Mouse (Mus musculus) cerebellum, adult 11 months (tissue): ENCODE results near the gene Arhgef3.
A peak's percentile ranks its signal among the peaks of the same experiment; 100 is the strongest.

Experiments used
- DNase-seq: peaks from one replicate; pipeline ENCODE4 v3.0.0; 2022

Arhgef3 gene

GRCm38 (mm10) chr14:27272072-27272834, 157.6 kb downstream of the Arhgef3 start:
- no peak for DNase-seq

- DNase-seq: no peak
Measured at GRCm38 (mm10) chr14:27272835-27273138, 158.1 kb downstream of the Arhgef3 start.

GRCm38 (mm10) chr14:27273169-27273568, 158.5 kb downstream of the Arhgef3 start:
- no peak for DNase-seq

- no peak for DNase-seq
Measured at GRCm38 (mm10) chr14:27277259-27277658, 162.6 kb downstream of the Arhgef3 start.

GRCm38 (mm10) chr14:27280201-27280890, 165.6 kb downstream of the Arhgef3 start:
- DNase-seq: peak; percentile 22

DNA sequence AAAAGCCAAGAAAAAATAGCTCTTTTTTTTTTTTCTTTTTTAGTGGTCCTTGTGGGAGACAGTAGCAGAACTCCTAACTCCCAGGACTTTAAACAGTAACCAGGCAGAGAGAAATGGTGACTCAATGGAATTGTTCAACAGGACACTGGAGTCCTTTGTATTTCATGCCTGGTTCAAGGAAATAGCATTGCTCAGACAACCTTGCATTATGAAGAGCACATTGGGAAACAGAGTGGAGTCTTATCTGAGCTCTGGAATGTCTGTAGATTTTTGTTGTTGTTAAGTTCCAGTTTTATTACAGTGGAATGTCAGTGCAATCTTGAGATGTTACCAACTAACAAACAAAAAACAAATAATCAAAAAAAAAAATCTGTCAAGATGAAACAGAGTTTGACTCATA, 169.3 kb downstream of the Arhgef3 start:
- no peak for DNase-seq

DNA sequence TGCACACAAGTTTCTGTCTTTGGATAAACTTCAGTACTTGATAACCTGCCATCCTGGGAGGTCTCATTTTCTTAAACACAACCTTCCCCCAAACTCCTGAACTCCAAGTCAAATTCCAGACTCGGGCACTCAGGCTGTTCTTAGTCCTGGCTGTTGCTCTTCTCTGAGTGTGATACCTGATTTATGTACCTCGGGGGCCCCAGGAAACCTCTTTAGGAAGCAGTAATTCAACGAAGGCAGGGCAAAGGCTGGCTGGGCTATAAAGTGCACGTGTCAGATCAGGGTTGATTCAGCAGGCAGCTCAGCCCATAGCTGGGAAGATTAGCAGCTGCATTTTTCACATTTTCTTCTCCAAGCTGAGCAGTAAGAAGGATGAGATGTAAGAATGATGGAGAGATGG, 171.5 kb downstream of the Arhgef3 start:
- no peak for DNase-seq

DNA sequence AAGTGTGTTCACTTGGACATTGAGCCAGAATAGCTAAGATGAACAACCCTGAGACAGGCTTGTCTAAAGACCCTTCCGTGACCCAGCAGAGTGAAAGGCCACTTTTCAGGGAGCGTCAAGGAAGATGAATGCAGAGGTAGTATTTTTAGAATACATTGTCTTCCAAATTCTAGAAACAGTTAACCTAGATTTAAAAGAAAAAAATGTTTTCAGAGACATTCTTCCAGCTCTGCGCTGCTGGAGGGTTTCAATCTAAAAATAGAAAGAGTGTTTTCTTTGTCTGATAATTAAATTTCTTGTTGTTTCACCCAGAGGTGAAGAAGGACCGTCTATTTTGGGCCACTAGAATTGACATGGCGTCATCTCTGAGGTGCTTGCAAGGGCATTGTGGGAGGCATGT, 174.4 kb downstream of the Arhgef3 start:
- no peak for DNase-seq

DNA sequence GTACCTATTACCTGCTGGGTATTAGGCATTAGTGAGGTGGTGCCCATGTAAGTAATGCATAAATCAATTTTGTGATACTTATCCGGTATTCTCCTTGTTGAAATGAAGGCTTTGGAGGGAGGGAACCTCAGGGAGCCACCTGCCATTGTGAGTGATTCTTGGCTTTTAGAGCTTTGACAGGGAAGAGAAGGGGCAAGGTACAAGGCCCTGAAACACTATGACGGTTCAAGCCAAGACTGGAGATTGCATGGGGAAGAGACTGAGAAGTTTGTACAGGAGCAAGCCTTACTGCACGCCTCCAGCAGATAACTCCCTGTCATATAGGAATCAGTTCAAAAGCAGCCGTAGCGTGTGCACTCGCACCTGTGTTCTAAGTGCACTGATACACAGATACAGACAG, 177.4 kb downstream of the Arhgef3 start:
- no peak for DNase-seq

DNA sequence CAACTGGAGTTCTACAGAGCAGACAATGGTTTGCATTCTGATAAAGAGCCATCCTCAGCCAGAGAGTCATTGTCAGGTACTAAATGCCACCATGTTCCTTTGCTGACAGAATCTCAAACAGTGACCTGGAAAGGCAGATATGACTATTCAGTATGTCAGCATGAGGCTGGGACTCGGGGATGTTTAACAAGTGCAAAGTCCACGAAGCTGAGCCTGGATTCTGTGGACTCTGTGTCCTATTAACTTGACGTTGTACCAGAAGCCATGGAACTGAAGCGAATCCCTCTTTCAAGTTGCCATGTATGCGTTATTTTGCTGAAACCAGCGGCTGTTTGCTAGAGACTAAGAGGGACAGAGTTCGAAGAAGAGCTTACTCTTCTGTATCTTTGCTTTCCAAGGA, 181.1 kb downstream of the Arhgef3 start:
- DNase-seq: no peak

DNA sequence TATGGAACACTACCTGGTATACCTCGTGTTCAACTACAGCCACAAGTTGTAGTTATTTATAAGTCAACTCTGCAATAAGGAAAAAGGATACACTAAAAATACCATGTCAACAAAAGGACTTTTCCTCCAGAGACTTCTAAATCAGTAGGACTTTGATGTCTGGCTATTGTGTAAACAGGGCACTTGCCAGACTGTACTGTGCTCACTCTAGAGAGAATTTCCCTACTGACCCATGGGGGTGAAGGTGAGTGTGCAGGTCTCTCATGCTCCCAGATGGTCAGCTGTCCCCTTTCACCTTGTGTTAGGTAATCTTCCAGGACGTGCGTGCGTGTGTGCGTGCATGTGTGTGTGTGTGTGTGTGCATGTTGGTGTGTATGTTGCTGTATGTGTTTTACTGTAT, 182.3 kb downstream of the Arhgef3 start:
- DNase-seq: no peak

- no peak for DNase-seq
Measured at GRCm38 (mm10) chr14:27298875-27299274, 184.2 kb downstream of the Arhgef3 start.

GRCm38 (mm10) chr14:27299705-27300104, 185.0 kb downstream of the Arhgef3 start:
- DNase-seq: no peak

- DNase-seq: no peak
Measured at GRCm38 (mm10) chr14:27301768-27302499, 187.2 kb downstream of the Arhgef3 start.

DNA sequence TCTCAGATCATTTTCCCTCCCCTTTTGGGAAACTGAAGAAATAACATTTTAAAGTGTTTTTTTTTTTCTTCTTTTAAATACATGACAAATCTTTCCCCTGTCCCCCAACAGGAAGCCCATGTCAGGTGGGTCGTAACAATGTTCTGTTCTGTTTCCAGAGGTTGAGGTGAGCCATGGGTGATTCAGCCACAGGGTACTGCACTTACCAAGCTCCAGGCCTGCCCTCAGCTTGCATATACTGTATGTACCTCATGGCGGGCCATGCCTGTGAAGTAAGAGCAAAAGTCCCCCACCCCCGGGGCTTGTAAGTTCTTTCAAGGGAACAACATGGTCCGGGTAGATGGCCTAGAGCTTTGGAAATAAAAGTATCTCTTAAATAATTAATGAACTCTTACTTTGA, 188.6 kb downstream of the Arhgef3 start:
- DNase-seq: no peak

GRCm38 (mm10) chr14:27304408-27304807, 189.7 kb downstream of the Arhgef3 start:
- DNase-seq: no peak

- no peak for DNase-seq
Measured at GRCm38 (mm10) chr14:27308761-27309160, 194.1 kb downstream of the Arhgef3 start.

GRCm38 (mm10) chr14:27310559-27311242, 196.0 kb downstream of the Arhgef3 start:
- no peak for DNase-seq

GRCm38 (mm10) chr14:27312380-27312779, 197.7 kb downstream of the Arhgef3 start:
- no peak for DNase-seq

DNA sequence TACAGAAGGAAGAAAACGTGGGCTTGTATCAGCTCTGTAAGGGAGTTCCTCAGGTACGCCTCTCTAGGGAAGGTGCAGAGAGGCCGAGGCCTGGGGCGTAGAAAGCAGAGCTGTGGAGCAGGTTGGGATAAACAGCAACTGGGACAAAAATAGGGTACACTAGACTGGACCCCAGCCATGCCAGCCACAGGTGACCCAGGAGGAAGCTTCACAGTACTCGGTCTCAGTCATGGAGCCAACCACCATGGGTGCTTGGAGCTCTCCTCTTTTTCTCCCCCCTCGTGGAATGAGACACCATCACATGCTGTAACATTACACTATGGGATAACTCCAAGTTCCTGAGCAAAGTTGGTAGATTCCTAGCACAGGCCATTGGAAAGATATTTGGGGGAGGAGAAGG, 201.0 kb downstream of the Arhgef3 start:
- no peak for DNase-seq

DNA sequence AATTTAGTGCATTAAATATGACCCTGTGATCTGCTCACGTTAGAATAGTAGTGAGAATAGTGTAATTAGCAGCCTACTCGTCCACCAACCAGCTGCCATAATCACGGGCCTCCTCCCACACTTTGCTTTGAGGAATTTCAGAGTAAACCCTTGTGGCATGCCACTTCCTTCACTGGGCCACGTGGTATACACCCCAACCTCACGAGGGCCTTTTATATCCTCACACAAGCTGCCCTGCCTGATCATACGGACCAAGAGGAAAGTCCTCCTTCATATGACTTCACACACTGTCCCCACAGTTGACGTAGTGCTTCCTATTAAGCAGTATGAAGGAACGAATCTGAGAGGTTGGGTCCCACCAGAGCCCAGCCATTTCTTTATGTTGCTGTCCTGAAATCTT, 202.4 kb downstream of the Arhgef3 start:
- DNase-seq: no peak

DNA sequence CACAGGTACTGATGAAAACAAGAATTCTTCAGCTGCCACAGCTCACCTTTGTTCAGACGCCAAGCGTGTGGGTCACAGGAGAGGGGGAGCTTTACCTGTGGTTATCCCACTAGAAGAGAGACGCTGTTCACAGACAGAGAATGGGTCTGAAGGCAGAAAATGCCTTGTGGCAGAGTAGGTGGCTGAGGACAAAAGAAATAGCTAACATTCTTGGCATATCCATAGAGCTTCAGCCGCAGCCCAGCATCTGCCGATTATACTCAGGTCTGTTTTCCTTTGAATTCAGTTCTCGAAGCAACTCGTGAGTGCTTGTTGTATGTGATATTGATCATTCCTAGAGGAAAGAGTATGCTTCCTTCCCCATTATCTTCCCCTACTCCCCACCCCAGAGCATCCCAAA, 204.7 kb downstream of the Arhgef3 start:
- DNase-seq: no peak

DNA sequence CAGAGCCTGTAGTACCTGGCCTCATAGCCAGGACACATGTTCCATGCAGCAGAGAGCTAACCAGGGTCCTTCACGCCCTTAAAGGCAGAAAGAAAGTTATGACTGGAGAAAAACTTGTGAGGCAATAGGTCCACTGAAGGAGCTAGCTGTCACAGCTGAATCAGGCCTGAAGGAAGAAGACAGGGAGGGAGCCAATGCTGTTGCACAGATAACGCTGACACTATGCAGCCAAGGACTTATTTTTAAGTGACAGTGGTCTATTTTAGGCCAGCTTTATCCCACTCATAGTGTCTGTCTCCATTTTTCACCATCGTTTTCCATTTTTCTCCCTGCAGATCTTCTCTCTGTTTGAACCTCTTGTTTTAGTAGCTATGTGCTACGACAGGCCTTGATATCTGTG, 207.3 kb downstream of the Arhgef3 start:
- DNase-seq: no peak

DNA sequence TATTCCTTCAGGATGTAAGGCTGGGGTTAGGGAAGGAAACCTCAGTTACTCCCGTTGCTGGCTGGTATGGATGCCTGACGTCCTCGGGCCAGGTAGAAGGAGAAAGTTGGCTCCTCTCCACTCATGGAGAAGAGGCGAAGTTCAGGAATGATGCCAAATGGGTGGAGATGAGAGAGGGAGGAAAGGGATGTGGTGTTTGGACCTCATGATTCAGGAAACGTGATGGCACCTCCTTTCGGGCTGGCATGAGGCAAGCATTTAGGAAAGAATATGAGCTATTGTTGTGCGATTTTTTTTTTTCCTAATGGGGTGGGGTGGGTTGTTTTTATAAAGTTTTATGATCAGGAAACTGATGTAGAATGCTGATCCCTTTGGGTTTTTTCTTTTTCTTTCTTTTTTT, 210.0 kb downstream of the Arhgef3 start:
- DNase-seq: no peak
